Mouse (Mus musculus): ENCODE measurements around the gene Hmcn1. TPM values are rescaled to one million over a fixed set of nuclear protein-coding genes. Genes with fewer than 3 reads are reported as not detected.

The Hmcn1 gene
- polyA plus RNA-seq, 1 experiment: 0.92 TPM

GRCm38 (mm10) chr1:150681433-150681832 lies 311.8 kb downstream of the Hmcn1 start:
- WGBS: 98% methylated on average over 3 of the region's 3 CpGs

DNA sequence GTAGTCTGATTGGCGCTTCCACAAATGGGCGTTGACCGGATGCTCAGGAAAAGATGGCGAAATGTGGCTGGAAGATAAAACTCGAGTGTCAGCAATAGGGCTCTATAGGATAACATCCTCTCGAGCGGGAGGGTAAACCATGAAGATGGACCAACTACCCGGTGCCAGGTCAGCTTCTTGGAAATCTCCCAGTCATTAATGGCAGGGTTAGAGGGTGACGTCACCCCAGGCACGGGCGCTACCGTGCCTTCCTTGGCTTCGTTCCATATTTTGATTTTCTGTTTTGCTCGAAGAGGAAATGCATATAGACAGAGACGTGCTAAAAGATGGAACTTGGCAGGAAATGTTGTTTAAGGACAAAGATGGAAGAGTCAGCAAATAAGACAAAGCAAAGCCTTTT lies 312.2 kb downstream of the Hmcn1 start:
- Histone ChIP-seq H3K27ac (ENCODE audit: control insufficient read depth, insufficient read depth, low read length) (no peak overlapping the region), H3K4me1 (replicated peaks; ENCODE audit: control insufficient read depth, insufficient read depth, low read length) (no peaks in the 10 kb centered on the region), H3K4me3 (ENCODE audit: control insufficient read depth, insufficient read depth, low read length) (no peak overlapping the region), H3K27me3 (ENCODE audit: control insufficient read depth, insufficient read depth, low read length) (no peaks in the 10 kb centered on the region), H3K36me3 (ENCODE audit: control insufficient read depth, insufficient read depth, low read length) (no peaks in the 10 kb centered on the region)
- WGBS: 89% methylated on average over 15 of the region's 15 CpGs
- TF ChIP-seq POLR2A (IDR thresholded peaks at IDR 0.05; ENCODE audit: control insufficient read depth, extremely low read depth, insufficient read depth, low read length, poor library complexity) (no peak), CTCF (IDR thresholded peaks at IDR 0.05; ENCODE audit: borderline replicate concordance, control insufficient read depth, extremely low read depth, insufficient read depth, low read length, poor library complexity) (no peak)
- DNase-seq: no peak

More at GRCm38 (mm10) chr1:150681433-150681832, 311.8 kb downstream of the Hmcn1 start:
- no peak overlapping the region for H3K4me3 ChIP-seq (ENCODE audit: control insufficient read depth, insufficient read depth, low read length)
- H3K4me1 ChIP-seq (replicated peaks; ENCODE audit: control insufficient read depth, insufficient read depth, low read length): no peaks in the 10 kb centered on the region
- TF ChIP-seq CTCF (IDR thresholded peaks at IDR 0.05; ENCODE audit: borderline replicate concordance, control insufficient read depth, extremely low read depth, insufficient read depth, low read length, poor library complexity) (no peak), POLR2A (IDR thresholded peaks at IDR 0.05; ENCODE audit: control insufficient read depth, extremely low read depth, insufficient read depth, low read length, poor library complexity) (no peak)
- H3K27me3 ChIP-seq (ENCODE audit: control insufficient read depth, insufficient read depth, low read length): no peaks in the 10 kb centered on the region
- no peaks in the 10 kb centered on the region for H3K36me3 ChIP-seq (ENCODE audit: control insufficient read depth, insufficient read depth, low read length)
- H3K27ac ChIP-seq (ENCODE audit: control insufficient read depth, insufficient read depth, low read length): no peak overlapping the region
- DNase-seq: no peak

GRCm38 (mm10) chr1:150680345-150680744 lies 312.9 kb downstream of the Hmcn1 start:
- WGBS: 87% methylated on average over 4 of the region's 4 CpGs
- Histone ChIP-seq H3K27me3 (ENCODE audit: control insufficient read depth, insufficient read depth, low read length) (no peaks in the 10 kb centered on the region), H3K36me3 (ENCODE audit: control insufficient read depth, insufficient read depth, low read length) (no peaks in the 10 kb centered on the region), H3K4me1 (replicated peaks; ENCODE audit: control insufficient read depth, insufficient read depth, low read length) (no peaks in the 10 kb centered on the region), H3K27ac (ENCODE audit: control insufficient read depth, insufficient read depth, low read length) (no peak overlapping the region), H3K4me3 (ENCODE audit: control insufficient read depth, insufficient read depth, low read length) (no peak overlapping the region)
- DNase-seq: no peak
- TF ChIP-seq CTCF (IDR thresholded peaks at IDR 0.05; ENCODE audit: borderline replicate concordance, control insufficient read depth, extremely low read depth, insufficient read depth, low read length, poor library complexity): no peak
- no peak for TF ChIP-seq POLR2A (IDR thresholded peaks at IDR 0.05; ENCODE audit: control insufficient read depth, extremely low read depth, insufficient read depth, low read length, poor library complexity)

- DNase-seq: no peak
- TF ChIP-seq CTCF (IDR thresholded peaks at IDR 0.05; ENCODE audit: borderline replicate concordance, control insufficient read depth, extremely low read depth, insufficient read depth, low read length, poor library complexity) (no peak), POLR2A (IDR thresholded peaks at IDR 0.05; ENCODE audit: control insufficient read depth, extremely low read depth, insufficient read depth, low read length, poor library complexity) (no peak)
- no peaks in the 10 kb centered on the region for H3K4me1 ChIP-seq (replicated peaks; ENCODE audit: control insufficient read depth, insufficient read depth, low read length)
- H3K27ac ChIP-seq (ENCODE audit: control insufficient read depth, insufficient read depth, low read length): no peak overlapping the region
- no peak overlapping the region for H3K4me3 ChIP-seq (ENCODE audit: control insufficient read depth, insufficient read depth, low read length)
- H3K36me3 ChIP-seq (ENCODE audit: control insufficient read depth, insufficient read depth, low read length): no peaks in the 10 kb centered on the region
- 96% methylated on average over 1 of the region's 1 CpGs for WGBS
- H3K27me3 ChIP-seq (ENCODE audit: control insufficient read depth, insufficient read depth, low read length): no peaks in the 10 kb centered on the region
Measured at GRCm38 (mm10) chr1:150645314-150645713, 347.9 kb downstream of the Hmcn1 start.

- no peak for DNase-seq
- Histone ChIP-seq H3K27me3 (ENCODE audit: control insufficient read depth, insufficient read depth, low read length) (no peaks in the 10 kb centered on the region), H3K27ac (ENCODE audit: control insufficient read depth, insufficient read depth, low read length) (no peak overlapping the region), H3K4me1 (replicated peaks; ENCODE audit: control insufficient read depth, insufficient read depth, low read length) (no peaks in the 10 kb centered on the region), H3K4me3 (ENCODE audit: control insufficient read depth, insufficient read depth, low read length) (no peak overlapping the region), H3K36me3 (ENCODE audit: control insufficient read depth, insufficient read depth, low read length) (no peaks in the 10 kb centered on the region)
- TF ChIP-seq POLR2A (IDR thresholded peaks at IDR 0.05; ENCODE audit: control insufficient read depth, extremely low read depth, insufficient read depth, low read length, poor library complexity) (no peak), CTCF (IDR thresholded peaks at IDR 0.05; ENCODE audit: borderline replicate concordance, control insufficient read depth, extremely low read depth, insufficient read depth, low read length, poor library complexity) (no peak)
- WGBS: 67% methylated on average over 6 of the region's 6 CpGs
Measured at GRCm38 (mm10) chr1:150639522-150639921, 353.7 kb downstream of the Hmcn1 start.

DNA sequence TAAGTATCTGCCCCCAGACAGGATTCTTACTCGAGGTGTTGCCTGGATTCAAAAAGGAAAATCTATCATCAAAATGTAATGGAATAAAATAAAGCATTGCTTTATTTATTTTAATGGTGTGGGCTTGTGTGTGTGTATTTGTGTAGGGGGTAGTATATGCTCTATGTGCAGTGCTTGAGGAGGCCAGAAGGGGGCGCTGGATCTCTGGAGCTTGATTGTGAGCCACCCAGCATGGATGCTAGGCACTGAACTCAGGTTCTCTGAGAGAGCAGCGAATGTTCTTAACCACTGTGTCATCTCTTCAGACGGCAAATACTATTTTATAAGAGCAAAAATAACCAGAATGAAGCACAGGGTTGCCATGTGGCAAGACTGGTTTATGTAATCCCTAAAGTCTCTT lies 360.7 kb downstream of the Hmcn1 start:
- Histone ChIP-seq H3K36me3 (ENCODE audit: control insufficient read depth, insufficient read depth, low read length) (no peaks in the 10 kb centered on the region), H3K27ac (ENCODE audit: control insufficient read depth, insufficient read depth, low read length) (no peak overlapping the region), H3K4me1 (replicated peaks; ENCODE audit: control insufficient read depth, insufficient read depth, low read length) (no peaks in the 10 kb centered on the region), H3K4me3 (ENCODE audit: control insufficient read depth, insufficient read depth, low read length) (no peak overlapping the region), H3K27me3 (ENCODE audit: control insufficient read depth, insufficient read depth, low read length) (no peaks in the 10 kb centered on the region)
- 77% methylated on average over 4 of the region's 4 CpGs for WGBS
- no peak for TF ChIP-seq POLR2A (IDR thresholded peaks at IDR 0.05; ENCODE audit: control insufficient read depth, extremely low read depth, insufficient read depth, low read length, poor library complexity)
- TF ChIP-seq CTCF (IDR thresholded peaks at IDR 0.05; ENCODE audit: borderline replicate concordance, control insufficient read depth, extremely low read depth, insufficient read depth, low read length, poor library complexity): no peak
- DNase-seq: no peak

GRCm38 (mm10) chr1:150631856-150632171 lies 361.4 kb downstream of the Hmcn1 start:
- DNase-seq: no peak
- TF ChIP-seq CTCF (IDR thresholded peaks at IDR 0.05; ENCODE audit: borderline replicate concordance, control insufficient read depth, extremely low read depth, insufficient read depth, low read length, poor library complexity): no peak
- no peak for TF ChIP-seq POLR2A (IDR thresholded peaks at IDR 0.05; ENCODE audit: control insufficient read depth, extremely low read depth, insufficient read depth, low read length, poor library complexity)

More at GRCm38 (mm10) chr1:150631856-150632171, 361.4 kb downstream of the Hmcn1 start:
- WGBS: 92% methylated on average over 3 of the region's 3 CpGs
- H3K36me3 ChIP-seq (ENCODE audit: control insufficient read depth, insufficient read depth, low read length): no peaks in the 10 kb centered on the region
- H3K4me3 ChIP-seq (ENCODE audit: control insufficient read depth, insufficient read depth, low read length): no peak overlapping the region
- H3K27ac ChIP-seq (ENCODE audit: control insufficient read depth, insufficient read depth, low read length): no peak overlapping the region
- H3K4me1 ChIP-seq (replicated peaks; ENCODE audit: control insufficient read depth, insufficient read depth, low read length): no peaks in the 10 kb centered on the region
- no peaks in the 10 kb centered on the region for H3K27me3 ChIP-seq (ENCODE audit: control insufficient read depth, insufficient read depth, low read length)

Data from thymus, adult 2 months (tissue).